Mouse (Mus musculus): Measurements from ENCODE around the gene 6430548M08Rik.

The 6430548M08Rik gene

GRCm38 (mm10) chr8:120184366-120184765 is 70.4 kb downstream of the 6430548M08Rik start:
- DNase-seq (ENCODE audit: low read depth, low spot score) = no peak

- DNase-seq (ENCODE audit: low read depth, low spot score) = no peak
Measured at GRCm38 (mm10) chr8:120184850-120185792, 71.2 kb downstream of the 6430548M08Rik start.

- no peak for DNase-seq (ENCODE audit: low read depth, low spot score)
Measured at GRCm38 (mm10) chr8:120186454-120186853, 72.5 kb downstream of the 6430548M08Rik start.

- no peak for DNase-seq (ENCODE audit: low read depth, low spot score)
Measured at GRCm38 (mm10) chr8:120188510-120188909, 74.6 kb downstream of the 6430548M08Rik start.

- DNase-seq (ENCODE audit: low read depth, low spot score) = no peak
Measured at GRCm38 (mm10) chr8:120189440-120189839, 75.5 kb downstream of the 6430548M08Rik start.

- DNase-seq (ENCODE audit: low read depth, low spot score) = no peak
Measured at GRCm38 (mm10) chr8:120190107-120190809, 76.3 kb downstream of the 6430548M08Rik start.

- DNase-seq (ENCODE audit: low read depth, low spot score) = no peak
Measured at GRCm38 (mm10) chr8:120190810-120191413, 77.0 kb downstream of the 6430548M08Rik start.

GRCm38 (mm10) chr8:120191633-120192032 is 77.7 kb downstream of the 6430548M08Rik start:
- no peak for DNase-seq (ENCODE audit: low read depth, low spot score)

GRCm38 (mm10) chr8:120192118-120192517 is 78.2 kb downstream of the 6430548M08Rik start:
- no peak for DNase-seq (ENCODE audit: low read depth, low spot score)

- peak; percentile 10 for DNase-seq (ENCODE audit: low read depth, low spot score)
Measured at GRCm38 (mm10) chr8:120201351-120201750, 87.4 kb downstream of the 6430548M08Rik start.

GRCm38 (mm10) chr8:120202546-120202945 is 88.6 kb downstream of the 6430548M08Rik start:
- DNase-seq (ENCODE audit: low read depth, low spot score) = no peak

GRCm38 (mm10) chr8:120204736-120205360 is 90.9 kb downstream of the 6430548M08Rik start:
- DNase-seq (ENCODE audit: low read depth, low spot score) = no peak

- peak; percentile 23 for DNase-seq (ENCODE audit: low read depth, low spot score)
Measured at GRCm38 (mm10) chr8:120205916-120206315, 92.0 kb downstream of the 6430548M08Rik start.

- DNase-seq (ENCODE audit: low read depth, low spot score) = no peak
Measured at GRCm38 (mm10) chr8:120207364-120207763, 93.4 kb downstream of the 6430548M08Rik start.

- DNase-seq (ENCODE audit: low read depth, low spot score) = no peak
Measured at GRCm38 (mm10) chr8:120208113-120208512, 94.2 kb downstream of the 6430548M08Rik start.

- no peak for DNase-seq (ENCODE audit: low read depth, low spot score)
Measured at GRCm38 (mm10) chr8:120211345-120211744, 97.4 kb downstream of the 6430548M08Rik start.

- DNase-seq (ENCODE audit: low read depth, low spot score) = no peak
Measured at GRCm38 (mm10) chr8:120212596-120212995, 98.6 kb downstream of the 6430548M08Rik start.

GRCm38 (mm10) chr8:120213229-120213628 is 99.3 kb downstream of the 6430548M08Rik start:
- no peak for DNase-seq (ENCODE audit: low read depth, low spot score)

- DNase-seq (ENCODE audit: low read depth, low spot score) = no peak
Measured at GRCm38 (mm10) chr8:120213939-120214338, 100.0 kb downstream of the 6430548M08Rik start.

All from CD4-positive, CD25-positive, alpha-beta regulatory T cell, adult 2 months (primary cell).